Mouse (Mus musculus): ENCODE measurements around the gene Scyl1. TPM values are rescaled to one million over a fixed set of nuclear protein-coding genes. Genes with fewer than 3 reads are reported as not detected.
"Not testable (repeated sequence)": the region's sequence is repeated elsewhere in the genome, so short reads cannot be mapped to it uniquely, and the experiment has no call there.

Scyl1 gene
- total and polyA plus RNA-seq, 3 experiments, result 57.2 to 95.6 (median 70.0) TPM

- peaks cover 35% of the 10 kb centered on the region for H3K36me3 ChIP-seq (ENCODE audit: control insufficient read depth, insufficient read depth, low read length)
- intact Hi-C loops (cut with DNase I), result no loop called here
- TF ChIP-seq POLR2A (IDR thresholded peaks at IDR 0.05; ENCODE audit: insufficient read depth, low read depth, low read length) (peak; percentile 61), EP300 (IDR thresholded peaks at IDR 0.05; ENCODE audit: insufficient read depth, low read depth, low read length) (peak; percentile 67; the same call in 1 of the 2 replicates), CTCF (IDR thresholded peaks at IDR 0.05) (no peak)
- DNase-seq, result peak; percentile 44 to 52
- peaks cover 10% of the 10 kb centered on the region for H3K4me1 ChIP-seq (ENCODE audit: control insufficient read depth, insufficient read depth, low read length)
- H3K4me3 ChIP-seq, result 0 out of 2 replicates have a peak overlapping the region, but pooled peaks have one; percentile 89
- peak overlapping the region; percentile 6; the same call in 1 of the 2 replicates for H3K9ac ChIP-seq (ENCODE audit: low read depth, low read length)
- H3K27me3 ChIP-seq (ENCODE audit: control insufficient read depth, insufficient read depth, low read length), result no peaks in the 10 kb centered on the region
- H3K27ac ChIP-seq, result peak overlapping the region; percentile 100
- WGBS, result 10% methylated on average over 5 of the region's 5 CpGs
- peaks cover 2% of the 10 kb centered on the region for H3K79me2 ChIP-seq (replicated peaks; ENCODE audit: control insufficient read depth, insufficient read depth, low read length)
Measured at GRCm38 (mm10) chr19:5794771-5795576, 23.8 kb upstream of the Scyl1 start.

- 2% methylated on average over 7 of the region's 7 CpGs for WGBS
- peak overlapping the region; percentile 3; the same call in 1 of the 2 replicates for H3K9ac ChIP-seq (ENCODE audit: low read depth, low read length)
- H3K4me3 ChIP-seq; H3K79me2 ChIP-seq (replicated peaks; ENCODE audit: control insufficient read depth, insufficient read depth, low read length); H3K27me3 ChIP-seq (ENCODE audit: control insufficient read depth, insufficient read depth, low read length): not testable (repeated sequence)
- DNase-seq, result peak in 1 of 2 experiments; percentile 45
- peak overlapping the region; percentile 100 for H3K27ac ChIP-seq
- TF ChIP-seq POLR2A (IDR thresholded peaks at IDR 0.05; ENCODE audit: insufficient read depth, low read depth, low read length), result peak; percentile 50
- intact Hi-C loops (cut with DNase I), result loop anchor here (1.0 kb wide), 1 partner anchor 56 kb away; no protein-coding TSS in a partner anchor
- peaks cover 10% of the 10 kb centered on the region for H3K4me1 ChIP-seq (ENCODE audit: control insufficient read depth, insufficient read depth, low read length)
- peaks cover 35% of the 10 kb centered on the region for H3K36me3 ChIP-seq (ENCODE audit: control insufficient read depth, insufficient read depth, low read length)
Measured at GRCm38 (mm10) chr19:5793917-5794770, 22.9 kb upstream of the Scyl1 start.

GRCm38 (mm10) chr19:5793116-5793515, 21.9 kb upstream of the Scyl1 start:
- Histone ChIP-seq H3K27me3 (ENCODE audit: control insufficient read depth, insufficient read depth, low read length) (no peaks in the 10 kb centered on the region), H3K4me1 (ENCODE audit: control insufficient read depth, insufficient read depth, low read length) (peaks cover 10% of the 10 kb centered on the region), H3K27ac (peak overlapping the region; percentile 100; the same call in 1 of the 2 replicates), H3K79me2 (replicated peaks; ENCODE audit: control insufficient read depth, insufficient read depth, low read length) (peaks cover 1% of the 10 kb centered on the region), H3K4me3 (no peak overlapping the region), H3K36me3 (ENCODE audit: control insufficient read depth, insufficient read depth, low read length) (peaks cover 30% of the 10 kb centered on the region), H3K9ac (ENCODE audit: low read depth, low read length) (no peak overlapping the region)
- peak; percentile 78 for TF ChIP-seq CTCF (IDR thresholded peaks at IDR 0.05)
- TF ChIP-seq POLR2A (IDR thresholded peaks at IDR 0.05; ENCODE audit: insufficient read depth, low read depth, low read length), result peak; percentile 45
- peak; percentile 97 for TF ChIP-seq EP300 (IDR thresholded peaks at IDR 0.05; ENCODE audit: insufficient read depth, low read depth, low read length)
- intact Hi-C loops (cut with DNase I), result loop anchor here (1.0 kb wide), 1 partner anchor 57 kb away; no protein-coding TSS in a partner anchor
- 3% methylated on average over 2 of the region's 2 CpGs for WGBS
- DNase-seq, result peak; percentile 61 to 72

- WGBS, result 64% methylated on average over 4 of the region's 4 CpGs
- intact Hi-C loops (cut with DNase I), result no loop called here
- DNase-seq, result no peak
Measured at GRCm38 (mm10) chr19:5791329-5791728, 20.1 kb upstream of the Scyl1 start.

GRCm38 (mm10) chr19:5789066-5789465, 17.8 kb upstream of the Scyl1 start:
- H3K79me2 ChIP-seq (replicated peaks; ENCODE audit: control insufficient read depth, insufficient read depth, low read length), result no peaks in the 10 kb centered on the region
- H3K36me3 ChIP-seq (ENCODE audit: control insufficient read depth, insufficient read depth, low read length), result no peaks in the 10 kb centered on the region
- no peak for TF ChIP-seq EP300 (IDR thresholded peaks at IDR 0.05; ENCODE audit: insufficient read depth, low read depth, low read length)
- no peak for TF ChIP-seq POLR2A (IDR thresholded peaks at IDR 0.05; ENCODE audit: insufficient read depth, low read depth, low read length)
- TF ChIP-seq CTCF (IDR thresholded peaks at IDR 0.05), result no peak
- H3K27ac ChIP-seq, result no peak overlapping the region
- no peaks in the 10 kb centered on the region for H3K27me3 ChIP-seq (ENCODE audit: control insufficient read depth, insufficient read depth, low read length)
- H3K9ac ChIP-seq (ENCODE audit: low read depth, low read length), result no peak overlapping the region
- WGBS, result 64% methylated on average over 5 of the region's 5 CpGs
- intact Hi-C loops (cut with DNase I), result loop anchor here (5.0 kb wide), 1 partner anchor 168 kb away; no protein-coding TSS in a partner anchor
- no peak overlapping the region for H3K4me3 ChIP-seq
- peaks cover 6% of the 10 kb centered on the region; the same call in 1 of the 2 replicates for H3K4me1 ChIP-seq (ENCODE audit: control insufficient read depth, insufficient read depth, low read length)
- DNase-seq, result no peak

More at GRCm38 (mm10) chr19:5791329-5791728, 20.1 kb upstream of the Scyl1 start:
- no peak for TF ChIP-seq POLR2A (IDR thresholded peaks at IDR 0.05; ENCODE audit: insufficient read depth, low read depth, low read length)
- peak; percentile 54 for TF ChIP-seq CTCF (IDR thresholded peaks at IDR 0.05)
- no peaks in the 10 kb centered on the region for H3K79me2 ChIP-seq (replicated peaks; ENCODE audit: control insufficient read depth, insufficient read depth, low read length)
- H3K27ac ChIP-seq, result no peak overlapping the region
- H3K27me3 ChIP-seq (ENCODE audit: control insufficient read depth, insufficient read depth, low read length), result no peaks in the 10 kb centered on the region
- no peak overlapping the region for H3K4me3 ChIP-seq
- H3K36me3 ChIP-seq (ENCODE audit: control insufficient read depth, insufficient read depth, low read length), result peaks cover 12% of the 10 kb centered on the region
- no peak overlapping the region for H3K9ac ChIP-seq (ENCODE audit: low read depth, low read length)
- peaks cover 11% of the 10 kb centered on the region for H3K4me1 ChIP-seq (ENCODE audit: control insufficient read depth, insufficient read depth, low read length)
